In genomic region chr1:134230638-134231228, GRCm38 (mm10) we compare ENCODE assay signal across 26 mouse cellular contexts. TPM values are rescaled to one million over a fixed set of nuclear protein-coding genes. Genes with fewer than 3 reads are reported as not detected.
DNase-seq lines count a peak whose midpoint lies in the region; ATAC-seq and TF ChIP-seq lines count a peak whose summit lies in the region.
"Had no signal": no experiment of that assay in that cellular context is flagged by ENCODE, and none has a peak within 500 bp of the region (broad histone marks: within the 10 kb centered on the region; RNA-seq: fewer than 3 reads in every experiment).

No protein-coding gene starts in this region.

- peaks cover 34% of the 10 kb centered on the region for H3K27me3 ChIP-seq in heart, embryonic 13.5 days (replicated peaks)
- H3K27me3 ChIP-seq in heart, embryonic 12.5 days (replicated peaks), result peaks cover 32% of the 10 kb centered on the region
- H3K27me3 ChIP-seq: hindbrain, embryonic 15.5 days had no signal

- no peak overlapping the region for H3K4me2 ChIP-seq in heart, embryonic 13.5 days
- no peak overlapping the region for H3K4me2 ChIP-seq in heart, embryonic 12.5 days
- H3K4me2 ChIP-seq: embryonic facial prominence, embryonic 13.5 days; hindbrain, embryonic 15.5 days; kidney, embryonic 15.5 days; limb, embryonic 15.5 days; liver, embryonic 15.5 days; midbrain, embryonic 11.5 days had no signal

- TF ChIP-seq CTCF in layer of hippocampus, adult 2 months (conservative IDR thresholded peaks at IDR 0.05), result no peak

- no peak overlapping the region for H3K27ac ChIP-seq in heart, embryonic 13.5 days (replicated peaks)
- H3K27ac ChIP-seq in heart, embryonic 12.5 days (ENCODE audit: poor library complexity, severe bottlenecking), result no peak overlapping the region
- H3K27ac ChIP-seq in layer of hippocampus, adult 2 months, result peak overlapping the region; percentile 96; the same call in 1 of the 2 replicates
- H3K27ac ChIP-seq in brown adipose tissue, adult 24 weeks (replicated peaks; ENCODE audit: low read depth, low read length), result peak overlapping the region; percentile 49
- H3K27ac ChIP-seq: embryonic facial prominence, embryonic 13.5 days; hindbrain, embryonic 15.5 days; kidney, embryonic 15.5 days; limb, embryonic 15.5 days; liver, embryonic 15.5 days had no signal

- WGBS in heart, embryonic 13.5 days, result 76% methylated on average over 10 of the region's 10 CpGs
- WGBS in heart, embryonic 12.5 days, result 79% methylated on average over 10 of the region's 10 CpGs

- 0 out of 2 replicates have a peak overlapping the region, but pooled peaks have one; percentile 47 for H3K9ac ChIP-seq in heart, embryonic 13.5 days
- no peak overlapping the region for H3K9ac ChIP-seq in heart, embryonic 12.5 days
- H3K9ac ChIP-seq: embryonic facial prominence, embryonic 13.5 days; hindbrain, embryonic 15.5 days; kidney, embryonic 15.5 days; limb, embryonic 15.5 days; liver, embryonic 15.5 days had no signal

- peak; percentile 45 for DNase-seq in cerebellum, adult 11-12 months
- DNase-seq in cerebellum, adult 9-10 months, result no peak
- DNase-seq in layer of hippocampus, adult 2 months (ENCODE audit: low spot score in 2 of 2), result no peak
- DNase-seq in layer of hippocampus, postnatal 25 days (ENCODE audit: extremely low spot score in 1 of 2, low spot score in 1 of 2), result no peak
- no peak for DNase-seq in gastrocnemius, postnatal 10 days
- DNase-seq: adrenal gland, adult 2 months; B cell, adult 2 months; gastrocnemius, postnatal 25 days; layer of hippocampus, postnatal 36 days; spleen, adult 18-20 months; thymus, adult 18-20 months; thymus, postnatal 4 days had no signal

- H3K4me3 ChIP-seq in heart, embryonic 13.5 days, result no peak overlapping the region
- no peak overlapping the region for H3K4me3 ChIP-seq in heart, embryonic 12.5 days
- peak overlapping the region; percentile 66 for H3K4me3 ChIP-seq in layer of hippocampus, adult 2 months
- H3K4me3 ChIP-seq in brown adipose tissue, adult 24 weeks (ENCODE audit: insufficient read depth, low read depth, low read length), result no peak overlapping the region
- H3K4me3 ChIP-seq: embryonic facial prominence, embryonic 13.5 days; hindbrain, embryonic 15.5 days; kidney, embryonic 15.5 days; limb, embryonic 15.5 days; liver, embryonic 15.5 days had no signal

- H3K4me1 ChIP-seq in heart, embryonic 13.5 days, result peaks cover 69% of the 10 kb centered on the region
- peaks cover 59% of the 10 kb centered on the region for H3K4me1 ChIP-seq in heart, embryonic 12.5 days (replicated peaks)
- H3K4me1 ChIP-seq in brown adipose tissue, adult 24 weeks (ENCODE audit: control insufficient read depth, insufficient read depth, insufficient read length, low read length), result peaks cover 16% of the 10 kb centered on the region

- no peaks in the 10 kb centered on the region for H3K36me3 ChIP-seq in heart, embryonic 13.5 days
- no peaks in the 10 kb centered on the region for H3K36me3 ChIP-seq in heart, embryonic 12.5 days
- H3K36me3 ChIP-seq: embryonic facial prominence, embryonic 13.5 days; hindbrain, embryonic 15.5 days; kidney, embryonic 15.5 days; limb, embryonic 15.5 days; liver, embryonic 15.5 days had no signal

- H3K9me3 ChIP-seq in heart, embryonic 13.5 days, result no peaks in the 10 kb centered on the region
- H3K9me3 ChIP-seq in heart, embryonic 12.5 days (replicated peaks), result no peaks in the 10 kb centered on the region
- H3K9me3 ChIP-seq: embryonic facial prominence, embryonic 13.5 days; hindbrain, embryonic 15.5 days; kidney, embryonic 15.5 days; limb, embryonic 15.5 days; liver, embryonic 15.5 days had no signal

- ATAC-seq in heart, embryonic 13.5 days (ENCODE audit: extremely low read depth, insufficient number of reproducible peaks, low FRiP score, low TSS enrichment), result no peak
- no peak for ATAC-seq in heart, embryonic 12.5 days (ENCODE audit: insufficient number of reproducible peaks, low FRiP score)
- ATAC-seq: forebrain, embryonic 14.5 days; intestine, postnatal 0 days; lung, postnatal 0 days had no signal

RNA-seq across cellular contexts. Expression of gene Adora1, which starts 4.5 kb away (rescaled TPM):
- polyA plus RNA-seq in heart, embryonic 13.5 days (2015; fragmentation: Nextera tagmentation; extraction: Ambion mirVana), result 8.3 and 9.0 TPM in 2 replicates
- 7.3 and 9.3 TPM in 2 replicates for polyA plus RNA-seq in heart, embryonic 12.5 days (2016; fragmentation: Nextera tagmentation; extraction: Ambion mirVana)
- total RNA-seq in layer of hippocampus, adult 2 months (2021), result 100 to 1,000 TPM; 202 to 221 TPM
- total RNA-seq in layer of hippocampus, postnatal 25 days (2021), result 100 to 1,000 TPM; 224 to 230 TPM
- 41.1 and 67.9 TPM in 2 replicates for polyA plus RNA-seq in brown adipose tissue, adult 24 weeks (2012; ENCODE audit: insufficient read depth, insufficient read length, missing spikeins)
- total RNA-seq in gastrocnemius, postnatal 10 days (2021), result under 1 TPM; 0.90 to 0.96 TPM

RNA-seq across cellular contexts. Expression of gene Mybph, which starts 37.5 kb away (rescaled TPM):
- 0.67 and 2.1 TPM in 2 replicates for polyA plus RNA-seq in heart, embryonic 13.5 days (2015; fragmentation: Nextera tagmentation; extraction: Ambion mirVana)
- polyA plus RNA-seq in heart, embryonic 12.5 days (2016; fragmentation: Nextera tagmentation; extraction: Ambion mirVana), result 0.39 and 0.54 TPM in 2 replicates
- total RNA-seq in layer of hippocampus, adult 2 months (2021), result not detected
- under 1 TPM; 0.17 to 0.19 TPM for total RNA-seq in layer of hippocampus, postnatal 25 days (2021)
- not detected in 2 replicates for polyA plus RNA-seq in brown adipose tissue, adult 24 weeks (2012; ENCODE audit: insufficient read depth, insufficient read length, missing spikeins)
- 100 to 1,000 TPM; 204 to 410 TPM for total RNA-seq in gastrocnemius, postnatal 10 days (2021)
- total RNA-seq: heart, postnatal 14 days had no signal
- polyA plus RNA-seq: intestine, postnatal 0 days had no signal

RNA-seq across cellular contexts. Expression of gene Chil1, which starts 48.8 kb away (rescaled TPM):
- polyA plus RNA-seq in heart, embryonic 13.5 days (2015; fragmentation: Nextera tagmentation; extraction: Ambion mirVana), result 0.66 and 1.5 TPM in 2 replicates
- polyA plus RNA-seq in heart, embryonic 12.5 days (2016; fragmentation: Nextera tagmentation; extraction: Ambion mirVana), result 1.2 and 1.3 TPM in 2 replicates
- 10 to 100 TPM; 11.1 to 12.4 TPM for total RNA-seq in layer of hippocampus, adult 2 months (2021)
- total RNA-seq in layer of hippocampus, postnatal 25 days (2021), result 10 to 100 TPM in 1 of 2 experiments, 1 to 10 TPM in 1; 7.3 to 10.8 TPM
- polyA plus RNA-seq in brown adipose tissue, adult 24 weeks (2012; ENCODE audit: insufficient read depth, insufficient read length, missing spikeins), result not detected in 2 replicates
- 1 to 10 TPM; 1.9 TPM for total RNA-seq in gastrocnemius, postnatal 10 days (2021)

RNA-seq across cellular contexts. Expression of gene Myog, which starts 59.1 kb away (rescaled TPM):
- polyA plus RNA-seq in heart, embryonic 13.5 days (2015; fragmentation: Nextera tagmentation; extraction: Ambion mirVana), result 1.5 and 3.5 TPM in 2 replicates
- 1.2 and 2.1 TPM in 2 replicates for polyA plus RNA-seq in heart, embryonic 12.5 days (2016; fragmentation: Nextera tagmentation; extraction: Ambion mirVana)
- total RNA-seq in layer of hippocampus, adult 2 months (2021), result not detected
- not detected for total RNA-seq in layer of hippocampus, postnatal 25 days (2021)
- not detected in 2 replicates for polyA plus RNA-seq in brown adipose tissue, adult 24 weeks (2012; ENCODE audit: insufficient read depth, insufficient read length, missing spikeins)
- total RNA-seq in gastrocnemius, postnatal 10 days (2021), result 100 to 1,000 TPM; 135 to 142 TPM
- total RNA-seq: adrenal gland, adult 2 months; heart, postnatal 14 days; layer of hippocampus, postnatal 36 days; left cerebral cortex, postnatal 36 days had no signal
- polyA plus RNA-seq: adrenal gland, adult 2 months; forebrain, embryonic 14.5 days; hindbrain, embryonic 15.5 days; lung, postnatal 0 days; midbrain, embryonic 11.5 days had no signal

Comparison
In these comparisons a context has a peak if more than half of its experiments do, and no peak if none do; other contexts are left out.
1. H3K27ac ChIP-seq: peak in layer of hippocampus, adult 2 months (single experiment) and brown adipose tissue, adult 24 weeks (single experiment); none in heart, embryonic 13.5 days (single experiment) and heart, embryonic 12.5 days (single experiment).
2. RNA of gene Adora1, which starts 4.5 kb away (total RNA-seq): 224 to 230 TPM in layer of hippocampus, postnatal 25 days and 202 to 221 TPM in layer of hippocampus, adult 2 months; 0.90 to 0.96 TPM in gastrocnemius, postnatal 10 days; every median in the first group is over 100 times any median in the second.
3. RNA of gene Mybph, which starts 37.5 kb away (total RNA-seq): 204 to 410 TPM in gastrocnemius, postnatal 10 days; 0.17 to 0.19 TPM in layer of hippocampus, postnatal 25 days and not detected in layer of hippocampus, adult 2 months; every median in the first group is over 100 times any median in the second.